Mouse (Mus musculus) ES-E14 (cell line): ENCODE results near the gene Prl2c2. TPM values are rescaled to one million over a fixed set of nuclear protein-coding genes. Genes with fewer than 3 reads are reported as not detected.
"Not testable (repeated sequence)": the region's sequence is repeated elsewhere in the genome, so short reads cannot be mapped to it uniquely, and the experiment has no call there.

ENCODE experiments used
- DNase-seq: peaks from one replicate; pipeline ENCODE4 v3.0.0-alpha.2; 2013; ENCODE audit warnings: low read depth, low spot score
- H3K27ac ChIP-seq: 2 replicates; pipeline ENCODE4 v1.5.1; 2012; ENCODE audit warnings: low read depth, mild to moderate bottlenecking, low read length, moderate library complexity, mixed read lengths; ENCODE audit not compliant: poor library complexity, insufficient read depth, severe bottlenecking
- H3K36me3 ChIP-seq: 2 replicates; pipeline ENCODE4 v1.6.1; 2012; ENCODE audit warnings: mild to moderate bottlenecking, low read length, moderate library complexity, mixed read lengths; ENCODE audit not compliant: control insufficient read depth, poor library complexity, insufficient read depth, severe bottlenecking
- H3K4me1 ChIP-seq, 2 experiments: fragments of 150-350 bp in 1 of 2; sonication (generic) in 1 of 2; 2 replicates each; pipeline ENCODE4 v1.6.1; 2012; ENCODE audit warnings: low read length in 2 of 2, mild to moderate bottlenecking in 1 of 2, mixed read lengths in 1 of 2; ENCODE audit not compliant: control insufficient read depth in 2 of 2, insufficient read depth in 2 of 2, poor library complexity in 1 of 2
- H3K4me3 ChIP-seq, 2 experiments: fragments of 150-350 bp in 1 of 2; sonication (generic) in 1 of 2; 2 replicates each; pipeline ENCODE4 v1.5.1; 2012; ENCODE audit warnings: low read length in 2 of 2, low read depth in 1 of 2, mild to moderate bottlenecking in 1 of 2, mixed read lengths in 1 of 2; ENCODE audit not compliant: insufficient read depth in 1 of 2, poor library complexity in 1 of 2, severe bottlenecking in 1 of 2
- H3K9ac ChIP-seq: 2 replicates; pipeline ENCODE4 v1.6.1; 2012; ENCODE audit warnings: low read depth, mild to moderate bottlenecking, low read length, mixed read lengths; ENCODE audit not compliant: poor library complexity, insufficient read depth, severe bottlenecking
- H3K9me3 ChIP-seq: fragments of 150-350 bp; sonication (generic); 2 replicates; pipeline ENCODE4 v1.6.1; 2012; ENCODE audit warnings: low read depth, mild to moderate bottlenecking, low read length; ENCODE audit not compliant: control insufficient read depth, insufficient read depth
- in situ Hi-C, 2 experiments: fragments of 600-800 bp; cut with MboI; formaldehyde crosslinking; loops; one replicate each; pipeline ENCODE4 v1.15.1; 2025; ENCODE audit warnings: low sequenced_read_pairs in 2 of 2, inconsistent platforms in 1 of 2; ENCODE audit not compliant: unreplicated experiment in 2 of 2
- total RNA-seq: library from RNA; depleted of rRNA; stranded (reverse); fragments of 300-350 nt; gene quantifications from 2 replicates; pipeline ENCODE4 v1.2.3, GENCODE M21; 2012; rRNA removed

Prl2c2 gene
- 0.48 and 1.6 TPM in 2 replicates for total RNA-seq

- H3K4me3 ChIP-seq, H3K36me3 ChIP-seq, H3K9me3 ChIP-seq, in situ Hi-C loops, DNase-seq, H3K9ac ChIP-seq, H3K27ac ChIP-seq, H3K4me1 ChIP-seq: not testable (repeated sequence)
These were observed at the start of gene Prl2c2 for GRCm38 (mm10) chr13:13005283-13005682. TSS of gene Prl2c2 (minus strand) at chr13:13005383.

GRCm38 (mm10) chr13:13025872-13026271 lies 20.7 kb upstream of the Prl2c2 start:
- H3K9ac ChIP-seq, H3K27ac ChIP-seq, H3K36me3 ChIP-seq, H3K9me3 ChIP-seq, H3K4me3 ChIP-seq, H3K4me1 ChIP-seq, DNase-seq, in situ Hi-C loops: not testable (repeated sequence)

GRCm38 (mm10) chr13:13013993-13014549 lies 8.9 kb upstream of the Prl2c2 start:
- H3K4me3 ChIP-seq, DNase-seq, in situ Hi-C loops, H3K4me1 ChIP-seq, H3K9me3 ChIP-seq, H3K36me3 ChIP-seq, H3K27ac ChIP-seq, H3K9ac ChIP-seq: not testable (repeated sequence)

Other genes with a start within 250 kb of the Prl2c2 start
- 3.7 TPM in 1 of 2 replicates, not detected in the other for gene Prl2c3, start 205.3 kb downstream of the Prl2c2 start, total RNA-seq
- gene Prl2c5, start 177.3 kb upstream of the Prl2c2 start, total RNA-seq: 0.58 TPM in 1 of 2 replicates, not detected in the other